Mouse (Mus musculus) retina, postnatal 1 day (tissue): Measurements from ENCODE around the gene Cela2a.

Experiments
- DNase-seq: peaks from one replicate; pipeline ENCODE4 v3.0.0-alpha.2; 2012

Gene Cela2a

GRCm38 (mm10) chr4:141826060-141826459 is at the start of gene Cela2a:
TSS of gene Cela2a (minus strand) at chr4:141826160.
- no peak for DNase-seq

DNA sequence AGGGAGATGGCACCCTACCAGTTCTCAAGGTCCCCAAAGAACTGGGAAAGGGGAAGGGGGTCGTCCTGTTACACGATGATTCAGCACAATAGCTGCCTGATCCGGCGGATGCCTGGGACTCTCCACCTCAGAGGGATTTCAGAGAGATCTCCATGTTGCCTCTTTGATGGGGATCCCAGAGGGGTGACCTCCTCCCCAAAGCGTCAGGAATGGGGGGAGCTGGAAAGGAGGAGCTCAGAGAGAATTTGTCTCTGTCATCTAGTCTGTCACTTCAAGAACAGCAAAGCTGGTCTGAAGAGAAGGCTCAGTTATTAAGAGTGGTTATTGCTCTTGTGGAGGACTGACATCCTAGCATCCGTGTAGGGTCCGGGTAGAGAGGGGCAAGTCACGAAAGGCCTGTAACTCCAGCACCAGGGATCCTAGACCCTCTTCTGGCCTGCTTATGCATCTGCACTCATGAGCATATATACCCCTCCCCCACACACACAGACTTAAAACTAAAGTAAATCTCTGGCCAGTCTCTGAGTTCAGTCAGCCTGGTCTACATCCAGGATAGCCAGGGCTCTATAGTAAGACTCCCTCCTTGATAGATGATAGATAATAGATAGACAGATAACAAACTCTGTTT is 49.6 kb upstream of the Cela2a start:
- DNase-seq: peak; percentile 55

GRCm38 (mm10) chr4:141874601-141875460 is 48.9 kb upstream of the Cela2a start, which contains the start of gene Efhd2:
TSS of gene Efhd2 (minus strand) at chr4:141874920.
- peak; percentile 85 for DNase-seq

DNA sequence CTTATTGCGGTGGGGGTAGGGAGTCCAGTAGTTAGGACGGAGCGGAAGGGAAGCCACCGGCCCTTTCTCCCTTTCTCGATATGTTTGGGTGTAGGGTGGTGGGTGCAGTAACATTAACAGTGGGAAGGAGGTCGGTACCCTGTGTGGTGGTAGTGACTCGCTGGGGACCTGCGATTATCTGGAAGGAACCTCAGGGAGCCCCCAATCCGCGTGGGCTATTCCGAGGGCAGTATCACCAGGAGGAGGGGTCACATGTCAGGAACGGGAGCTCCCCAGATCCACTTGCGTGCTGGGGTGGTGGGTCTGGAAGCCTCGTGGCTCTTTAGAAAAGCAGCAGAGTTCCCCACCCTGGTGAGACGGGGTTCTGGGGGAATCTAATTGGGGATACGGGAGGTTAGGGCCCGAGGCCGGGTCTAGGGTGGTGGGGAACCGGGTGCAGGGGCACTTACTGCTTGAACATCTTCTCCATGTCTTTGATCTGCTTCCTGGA is 48.2 kb upstream of the Cela2a start:
- DNase-seq: no peak

DNA sequence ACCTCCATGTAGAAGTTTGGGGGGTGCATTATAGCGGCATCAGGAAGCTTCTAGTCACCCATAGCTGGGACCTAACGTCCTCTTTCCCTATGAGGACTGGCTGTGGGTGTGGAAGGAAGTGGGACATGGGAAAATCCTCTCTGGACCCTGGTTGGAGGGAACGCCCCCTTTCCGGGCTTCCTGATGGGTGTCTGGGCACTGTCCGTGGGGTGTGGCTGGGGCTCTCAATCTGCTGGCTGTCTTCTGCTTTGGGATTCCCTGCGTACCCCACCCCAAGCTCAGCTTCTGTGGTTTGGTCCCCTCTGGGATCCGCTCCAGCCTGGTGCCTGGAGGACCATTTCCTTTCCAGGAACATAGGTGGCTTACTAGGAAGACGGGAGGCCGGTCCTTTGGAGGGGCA is 47.0 kb upstream of the Cela2a start:
- no peak for DNase-seq

DNA sequence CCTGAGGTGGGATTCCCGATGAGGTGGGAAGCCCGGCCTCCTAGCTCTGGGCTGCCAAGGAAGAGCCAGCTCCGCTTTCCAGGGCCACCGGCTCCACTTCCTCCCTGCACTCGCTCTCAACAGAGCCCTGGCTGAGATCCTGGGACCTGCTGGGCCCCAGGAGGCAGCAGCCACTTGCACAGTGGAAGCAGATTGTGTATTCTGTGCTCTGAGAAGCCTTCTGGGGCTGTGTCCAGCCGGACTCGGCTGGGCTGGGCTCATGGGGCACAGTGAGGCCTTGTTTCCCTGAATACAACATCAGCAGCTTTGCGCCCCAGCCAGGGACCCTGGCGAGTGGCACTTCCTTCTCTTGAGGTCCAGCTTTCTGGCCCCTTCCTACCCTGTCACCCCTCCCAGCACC is 45.9 kb upstream of the Cela2a start:
- no peak for DNase-seq

- DNase-seq: no peak
Observed at GRCm38 (mm10) chr4:141871333-141871725, 45.4 kb upstream of the Cela2a start.

- DNase-seq: no peak
Observed at GRCm38 (mm10) chr4:141870666-141871332, 44.8 kb upstream of the Cela2a start.

DNA sequence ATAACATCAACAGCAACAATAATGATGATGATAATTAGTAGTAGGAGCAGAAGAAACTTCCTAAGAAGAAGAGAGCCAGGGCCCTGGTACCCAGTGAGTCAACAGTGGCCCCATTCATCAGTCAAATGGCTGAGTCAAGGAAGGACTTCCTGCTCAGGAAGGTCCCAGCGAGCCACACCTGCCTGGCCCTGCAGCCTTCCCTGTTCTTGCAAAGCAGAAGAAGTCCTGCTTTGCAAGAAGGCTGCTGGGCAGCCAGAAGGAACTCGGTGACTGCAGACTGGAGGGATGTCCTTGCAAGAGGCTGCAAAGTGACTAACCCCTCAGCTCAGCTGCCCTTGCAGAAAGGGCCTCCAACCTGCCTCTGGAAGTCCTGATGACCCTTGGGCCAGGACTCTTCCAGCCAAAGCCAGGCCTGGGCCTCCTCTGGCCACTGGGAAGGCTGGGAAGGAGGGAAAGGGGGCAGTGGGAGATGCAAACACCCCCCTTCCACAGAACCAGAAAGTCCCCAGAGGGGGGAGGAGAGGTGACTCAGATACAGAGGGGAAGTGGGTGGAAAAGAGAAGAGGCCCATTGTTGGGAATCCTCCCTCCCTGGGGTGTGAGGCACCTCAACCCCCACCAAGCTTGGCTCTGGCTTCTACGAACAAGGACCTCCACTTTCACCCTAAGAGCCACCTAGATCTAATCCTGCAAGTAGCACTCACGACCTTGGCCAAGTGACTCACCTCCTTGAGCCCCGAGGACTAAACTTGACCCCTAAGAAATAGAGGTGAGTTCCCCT is 43.7 kb upstream of the Cela2a start:
- no peak for DNase-seq

- no peak for DNase-seq
Observed at GRCm38 (mm10) chr4:141868051-141868450, 42.1 kb upstream of the Cela2a start.

DNA sequence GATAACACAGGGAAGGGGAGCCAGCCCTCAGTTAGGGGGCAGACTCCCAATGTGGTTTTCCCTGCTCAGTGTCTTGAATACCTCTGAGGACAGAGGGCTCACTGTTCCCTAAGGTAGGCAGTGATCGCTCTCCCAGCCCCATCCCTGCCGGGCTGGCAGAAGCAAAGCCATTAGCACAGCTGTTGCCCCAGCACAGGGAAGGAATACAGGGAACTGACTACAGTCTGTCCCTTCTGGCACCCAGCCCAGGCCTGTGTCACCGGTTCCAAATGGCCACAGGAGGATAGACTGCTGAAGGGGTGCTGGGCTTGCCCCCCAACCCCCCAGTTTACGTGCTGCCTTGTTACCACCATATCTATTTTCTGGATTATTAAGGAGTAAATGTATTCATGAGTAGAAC is 41.5 kb upstream of the Cela2a start:
- peak; percentile 85 for DNase-seq

DNA sequence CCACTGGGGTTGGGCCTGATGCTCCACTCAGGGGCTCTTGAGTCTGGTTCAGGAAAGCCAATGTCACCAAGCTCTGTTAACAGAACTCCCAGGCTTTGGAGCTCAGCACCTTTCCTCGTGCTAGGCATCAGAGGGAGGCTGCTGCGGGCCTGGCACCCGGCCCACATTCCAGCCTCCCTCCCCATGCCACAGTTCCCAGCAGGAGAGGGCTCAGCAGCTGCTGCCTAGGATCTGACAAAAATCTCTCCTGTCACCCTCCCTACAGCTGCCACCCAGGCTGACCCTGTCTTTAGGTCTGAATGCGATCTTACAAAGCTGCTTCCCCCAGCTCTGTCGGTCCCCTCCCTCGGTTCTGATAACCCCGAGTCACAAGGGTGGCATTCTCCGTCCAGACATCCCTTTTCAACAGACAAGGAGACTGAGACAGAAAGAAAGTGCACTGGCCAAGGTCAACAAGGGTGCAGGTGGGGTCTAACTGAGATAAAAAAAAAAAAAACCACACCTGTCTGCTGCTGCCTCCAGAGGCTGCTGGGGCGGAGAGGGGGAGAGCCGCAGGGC is 41.1 kb upstream of the Cela2a start:
- peak; percentile 85 for DNase-seq

- DNase-seq: no peak
Observed at GRCm38 (mm10) chr4:141865600-141865999, 39.6 kb upstream of the Cela2a start.

DNA sequence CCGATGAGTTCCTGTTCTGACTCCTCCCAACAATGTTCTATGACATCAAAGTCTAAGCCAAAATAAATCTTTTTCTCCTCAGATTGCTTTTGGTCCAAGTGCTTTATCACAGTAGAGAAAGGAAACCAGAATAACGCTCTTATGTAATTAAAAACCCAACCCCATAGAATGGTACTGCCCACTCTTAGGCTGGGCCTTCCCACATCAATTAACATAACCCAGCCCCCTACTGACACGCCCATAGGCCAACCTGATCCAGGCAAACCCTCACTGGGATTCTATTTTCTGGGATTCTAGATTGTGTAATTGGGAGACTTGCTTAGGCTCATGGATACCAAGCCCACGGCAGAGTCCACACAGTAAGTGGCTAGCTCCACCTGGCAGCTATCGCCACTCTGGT is 39.0 kb upstream of the Cela2a start:
- no peak for DNase-seq

DNA sequence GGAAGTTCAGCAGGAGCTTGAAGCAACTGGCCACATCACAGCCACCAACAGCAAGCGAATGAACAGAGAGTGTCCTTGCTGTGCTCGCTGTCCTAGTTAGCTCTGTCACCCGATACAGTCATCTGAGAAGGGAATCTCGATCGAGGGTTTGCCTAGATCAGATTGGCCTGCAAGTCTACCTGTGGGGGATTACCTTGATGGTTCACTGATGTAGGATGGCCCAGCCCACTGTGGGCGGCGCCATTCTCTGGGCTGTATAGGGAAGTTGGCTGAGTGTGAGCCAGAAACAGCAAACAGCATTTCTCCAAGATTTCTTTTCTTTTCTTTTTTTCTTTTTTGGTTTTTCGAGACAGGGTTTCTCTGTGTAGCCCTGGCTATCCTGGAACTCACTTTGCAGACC is 38.5 kb upstream of the Cela2a start:
- no peak for DNase-seq

GRCm38 (mm10) chr4:141863726-141864280 is 37.8 kb upstream of the Cela2a start:
- no peak for DNase-seq

- no peak for DNase-seq
Observed at GRCm38 (mm10) chr4:141862867-141863266, 36.9 kb upstream of the Cela2a start.

- no peak for DNase-seq
Observed at GRCm38 (mm10) chr4:141861591-141862295, 35.8 kb upstream of the Cela2a start.

DNA sequence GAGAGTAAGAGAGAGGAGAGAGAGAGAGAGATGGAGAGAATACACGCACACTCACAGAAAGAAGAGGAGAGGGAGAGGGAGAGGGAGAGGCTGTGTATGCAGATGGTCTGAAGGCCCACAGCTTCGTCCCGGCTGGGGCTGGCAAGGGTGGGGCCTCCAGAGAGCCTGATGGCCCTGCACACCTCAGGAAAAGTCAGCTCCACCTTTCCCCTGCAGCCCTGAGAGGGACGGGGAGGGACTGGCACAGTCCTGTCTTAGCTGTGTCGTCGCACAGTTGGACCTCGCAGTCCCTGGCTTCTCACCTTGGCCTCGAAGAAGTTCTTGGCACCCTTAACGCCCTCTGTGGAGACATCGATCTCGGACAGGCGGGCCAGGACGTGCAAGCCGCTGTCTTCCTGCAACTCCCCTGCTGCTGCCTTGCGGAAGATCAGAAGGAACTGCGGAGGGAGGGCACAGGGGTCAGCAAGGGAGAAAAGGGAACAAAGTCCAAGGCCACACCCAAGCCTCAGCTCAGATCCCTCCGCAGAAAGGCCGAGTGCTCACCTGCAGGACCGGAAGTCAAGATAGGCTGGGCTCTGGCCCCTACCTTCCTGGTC is 34.4 kb upstream of the Cela2a start:
- DNase-seq: no peak

DNA sequence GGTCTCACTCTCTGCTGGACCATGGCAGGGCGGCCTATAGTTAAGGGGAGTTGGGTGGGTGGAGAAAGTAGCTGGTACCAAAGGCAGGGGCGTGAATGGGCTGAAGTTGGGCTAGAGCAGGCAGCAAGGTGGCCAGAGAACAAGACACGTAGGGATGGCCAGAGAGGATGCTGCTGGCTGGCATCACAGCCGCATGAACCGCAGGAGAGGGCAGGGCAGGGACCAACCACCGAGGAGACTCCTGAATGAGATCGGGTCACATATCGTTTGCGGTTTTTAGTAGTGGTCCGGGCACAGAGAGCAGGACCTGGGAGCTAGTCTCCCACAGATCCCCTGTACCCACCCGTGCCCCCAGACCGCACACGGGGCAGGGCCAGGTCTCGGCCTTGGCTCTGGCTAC is 33.4 kb upstream of the Cela2a start:
- DNase-seq: no peak

GRCm38 (mm10) chr4:141858501-141858900 is 32.5 kb upstream of the Cela2a start:
- DNase-seq: no peak
